Mouse (Mus musculus) cerebellum, adult 9-10 months (tissue): ENCODE data around the gene Syne4.

Source experiments
- DNase-seq: peaks from one replicate; pipeline ENCODE4 v3.0.0; 2022

The Syne4 gene

GRCm38 (mm10) chr7:30332622-30333259 is 18.1 kb downstream of the Syne4 start:
- DNase-seq: peak; percentile 55

- peak; percentile 92 for DNase-seq
Measured at GRCm38 (mm10) chr7:30333436-30333835, 18.8 kb downstream of the Syne4 start.

DNA sequence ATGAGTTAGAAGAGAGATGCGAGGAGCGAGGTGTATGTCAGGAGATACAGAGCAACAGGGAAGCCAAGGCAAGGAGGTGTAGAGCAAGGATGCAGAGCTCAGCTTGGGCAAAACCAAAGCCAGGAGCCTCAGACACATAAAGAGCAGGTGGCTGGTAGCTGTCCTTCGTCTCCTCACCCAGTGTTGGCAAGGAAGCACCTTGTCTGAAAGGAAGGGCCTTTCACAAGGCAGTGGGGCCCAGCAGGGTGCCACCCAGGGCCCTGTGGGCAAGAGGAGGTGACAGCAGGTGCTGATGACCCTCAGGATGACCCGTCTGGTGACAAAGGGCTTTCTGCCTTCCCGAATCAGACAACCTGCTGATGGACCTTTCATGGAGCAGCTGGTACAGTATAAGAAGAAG is 20.0 kb downstream of the Syne4 start:
- DNase-seq: peak; percentile 63

DNA sequence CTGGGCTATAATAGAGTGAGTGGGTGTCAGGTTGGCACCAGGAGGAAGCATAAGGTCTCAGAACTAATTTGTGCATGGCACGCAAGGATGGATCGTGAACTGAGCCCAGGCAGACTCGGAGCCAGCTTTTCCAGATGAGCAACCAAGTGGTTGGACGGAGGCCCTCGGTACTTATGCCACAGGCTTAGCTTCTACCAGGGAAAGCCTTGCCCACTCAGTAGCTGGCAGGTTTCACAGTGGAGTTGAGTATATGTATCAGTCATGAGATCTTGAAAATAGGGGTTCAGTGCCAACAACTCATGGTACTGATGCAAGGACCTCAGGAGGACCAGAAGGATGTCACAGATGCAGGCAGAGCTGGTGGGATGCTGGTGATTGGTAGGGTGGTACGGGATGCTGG is 21.1 kb downstream of the Syne4 start:
- DNase-seq: peak; percentile 65

GRCm38 (mm10) chr7:30336384-30336783 is 21.8 kb downstream of the Syne4 start:
- DNase-seq: peak; percentile 96

- peak; percentile 83 for DNase-seq
Measured at GRCm38 (mm10) chr7:30339432-30340109, 25.0 kb downstream of the Syne4 start.

DNA sequence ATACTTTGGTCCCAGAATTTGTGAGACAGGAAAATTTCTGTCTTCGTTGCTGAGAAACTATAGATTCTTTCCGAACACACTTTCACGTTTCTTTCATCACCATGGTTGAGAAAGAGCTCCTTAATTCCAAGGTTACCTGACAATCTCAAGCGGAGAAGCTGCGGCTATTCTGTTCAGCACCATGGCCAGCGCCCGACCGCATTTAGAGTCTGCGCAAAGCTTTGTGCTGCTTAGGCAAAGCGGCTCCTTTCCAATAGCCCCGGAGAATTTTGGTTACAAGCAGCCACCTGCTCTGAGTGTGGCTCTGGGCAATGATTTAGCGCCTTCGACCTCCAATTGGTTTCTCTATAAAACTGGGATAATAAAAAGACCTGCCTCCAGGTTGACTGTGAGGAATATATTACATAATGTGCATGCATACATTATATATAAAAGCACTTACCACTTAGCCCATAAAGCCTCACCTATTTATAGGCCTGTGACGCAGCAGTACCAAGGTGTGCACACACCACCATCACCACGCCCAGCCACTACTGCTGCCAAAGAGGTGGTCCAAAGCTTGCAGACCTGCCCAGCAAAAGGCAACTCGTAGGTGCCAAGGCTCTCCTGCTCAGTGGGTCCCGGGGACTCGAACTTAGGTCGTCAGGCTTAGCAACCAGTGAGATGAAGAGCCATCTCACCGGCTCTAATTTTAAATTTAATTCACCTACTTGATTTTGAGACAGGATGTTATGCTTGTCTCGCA is 32.2 kb downstream of the Syne4 start:
- no peak for DNase-seq

DNA sequence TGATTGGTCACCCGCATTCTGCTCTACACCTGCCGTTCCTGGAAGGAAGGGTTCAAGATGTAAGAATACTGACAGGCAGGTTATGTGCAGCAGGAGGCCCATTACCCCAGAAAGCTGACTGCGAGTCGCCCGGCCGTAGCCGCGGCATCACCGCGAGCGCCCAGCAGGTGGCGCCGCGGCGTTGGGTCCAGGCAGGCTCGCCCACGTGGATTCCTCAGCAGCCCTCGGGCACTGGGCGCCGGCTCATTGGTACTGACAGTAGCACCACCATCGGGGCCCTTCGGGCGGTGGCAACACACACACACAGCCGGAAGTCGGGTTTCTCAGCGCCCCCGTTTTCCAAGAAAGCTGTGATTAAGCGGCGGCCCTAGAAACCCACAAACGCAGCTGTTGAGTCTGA is 33.2 kb downstream of the Syne4 start:
- DNase-seq: peak; percentile 87

DNA sequence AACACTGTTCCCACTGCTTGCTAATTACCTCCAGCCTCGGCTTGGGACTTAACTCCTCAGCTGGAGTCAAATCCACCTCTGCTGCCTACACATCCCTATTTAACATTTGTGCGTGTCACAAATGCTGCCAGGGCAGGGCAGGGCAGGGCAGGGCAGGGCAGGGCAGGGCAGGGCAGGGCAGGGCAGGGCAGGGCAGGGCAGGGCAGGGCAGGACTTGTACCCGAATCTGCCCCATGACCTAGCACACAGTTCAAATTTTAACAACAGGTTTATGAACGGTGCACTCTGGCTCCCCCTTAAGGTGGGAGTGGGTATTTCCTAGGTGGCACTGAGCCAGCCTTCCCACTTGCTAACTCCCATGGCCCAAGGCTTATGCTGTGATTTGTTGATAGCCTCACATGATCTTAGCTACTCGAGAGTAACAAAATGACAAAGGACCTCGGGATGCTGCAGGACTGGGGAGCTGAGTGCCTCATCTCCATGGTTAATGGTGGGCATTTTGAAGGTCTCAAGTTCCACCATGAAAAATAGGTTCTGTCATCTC is 38.7 kb downstream of the Syne4 start:
- DNase-seq: peak; percentile 86

GRCm38 (mm10) chr7:30354059-30354458 is 39.5 kb downstream of the Syne4 start:
- DNase-seq: no peak

DNA sequence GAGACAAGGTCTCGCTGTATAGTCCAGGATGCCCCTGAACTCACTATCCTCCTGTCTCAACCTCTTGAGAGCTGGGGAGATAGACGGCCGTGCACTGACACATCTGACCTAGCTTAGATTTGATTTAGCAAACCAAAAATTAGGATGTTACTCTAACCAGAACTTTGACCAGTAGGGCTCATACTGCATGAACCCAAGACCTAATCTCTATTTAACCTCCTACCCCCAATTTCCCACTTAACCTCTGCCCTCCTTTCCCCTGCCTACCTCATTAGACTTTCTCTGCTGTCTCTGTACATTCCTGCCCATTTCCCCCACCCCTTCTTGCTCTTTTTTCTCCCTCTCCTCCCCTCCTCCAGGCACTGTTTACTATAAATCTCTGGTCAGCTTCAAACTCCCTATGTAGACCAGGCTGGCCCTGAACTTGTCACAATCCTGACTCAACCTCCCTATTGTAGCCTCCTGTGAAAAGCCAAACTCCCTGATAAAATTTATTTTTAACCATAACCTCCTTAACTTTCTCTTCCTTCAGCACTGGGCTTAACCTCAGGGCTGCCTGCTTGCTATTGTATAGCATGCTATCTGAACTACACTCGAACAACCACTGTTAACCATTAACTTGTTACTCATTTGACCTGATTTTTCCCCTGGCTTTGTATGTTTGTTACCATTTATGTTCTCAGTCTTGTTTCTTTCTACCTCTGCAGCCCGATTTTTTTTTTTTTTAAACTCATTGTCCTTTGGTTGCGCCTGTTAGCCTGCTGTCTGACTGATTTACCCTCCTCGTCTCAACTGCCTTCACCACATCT is 44.0 kb downstream of the Syne4 start:
- DNase-seq: no peak

DNA sequence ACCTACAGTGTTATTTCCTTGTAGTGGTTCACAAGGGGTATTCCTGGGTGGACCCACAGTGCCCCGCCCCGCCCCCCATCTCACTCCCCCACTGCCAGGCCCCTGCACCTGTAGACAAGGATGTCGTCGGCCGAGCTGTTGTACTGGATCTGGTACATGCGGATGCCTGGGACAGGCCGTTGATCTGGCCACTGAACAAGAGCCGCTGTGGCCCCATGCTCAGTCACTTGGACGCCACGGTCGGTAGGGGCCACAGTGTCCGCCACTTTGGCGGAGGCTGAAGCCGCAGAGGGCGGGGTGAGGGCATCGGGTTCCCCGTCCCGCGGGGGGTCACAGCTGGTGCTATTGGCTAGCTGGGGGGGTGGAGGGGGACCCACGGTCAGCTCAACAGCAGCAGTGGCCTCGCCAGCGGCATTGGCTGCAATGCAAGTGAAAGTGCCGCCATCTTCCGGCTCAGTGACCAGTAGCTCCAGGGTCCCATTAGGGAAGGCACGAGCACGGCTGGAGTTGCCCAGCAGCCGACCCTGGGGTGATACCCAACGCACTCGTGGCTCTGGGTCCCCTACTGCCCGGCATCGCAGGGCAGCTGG is 44.8 kb downstream of the Syne4 start:
- DNase-seq: peak; percentile 35

- no peak for DNase-seq
Measured at GRCm38 (mm10) chr7:30360028-30360427, 45.4 kb downstream of the Syne4 start.

DNA sequence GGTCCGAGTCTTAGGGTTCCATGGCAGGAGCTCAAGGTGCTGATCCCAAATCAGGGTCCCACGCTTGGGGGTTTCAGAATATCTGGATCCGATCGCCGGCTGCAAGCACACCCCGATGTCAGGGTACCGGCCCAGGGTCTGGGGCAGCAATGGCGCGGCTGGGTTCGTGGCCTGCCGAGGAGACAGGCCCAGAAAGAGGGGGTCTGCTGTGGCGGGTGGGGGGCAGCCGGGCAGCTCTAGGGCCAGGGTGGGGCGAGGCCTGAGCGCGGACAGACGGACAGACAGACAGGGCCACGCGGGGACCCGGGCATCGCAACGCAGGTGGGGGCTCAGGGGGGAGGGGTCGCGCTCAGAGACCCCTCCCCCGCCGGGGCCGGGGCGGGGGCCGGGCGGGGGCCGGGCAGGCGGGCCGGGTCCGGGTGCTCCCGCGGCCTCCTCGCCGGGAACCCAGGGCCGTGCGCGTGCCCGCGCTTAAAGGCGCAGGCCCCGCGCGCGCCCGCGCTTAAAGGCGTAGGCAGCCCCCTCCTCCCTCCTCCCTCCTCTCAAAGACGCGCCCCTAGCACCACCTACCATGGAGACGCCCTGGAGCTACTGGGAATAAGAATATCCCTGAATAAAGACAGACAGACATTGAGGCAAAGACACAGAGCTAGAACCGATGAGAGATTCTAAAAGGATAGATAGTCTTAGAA is 48.2 kb downstream of the Syne4 start, which contains the start of gene Lrfn3:
TSS of gene Lrfn3 (minus strand) at position 121 of the 692 bp plus-strand sequence.
- DNase-seq: peak; percentile 82

- DNase-seq: no peak
Measured at GRCm38 (mm10) chr7:30363344-30363738, 48.7 kb downstream of the Syne4 start.

DNA sequence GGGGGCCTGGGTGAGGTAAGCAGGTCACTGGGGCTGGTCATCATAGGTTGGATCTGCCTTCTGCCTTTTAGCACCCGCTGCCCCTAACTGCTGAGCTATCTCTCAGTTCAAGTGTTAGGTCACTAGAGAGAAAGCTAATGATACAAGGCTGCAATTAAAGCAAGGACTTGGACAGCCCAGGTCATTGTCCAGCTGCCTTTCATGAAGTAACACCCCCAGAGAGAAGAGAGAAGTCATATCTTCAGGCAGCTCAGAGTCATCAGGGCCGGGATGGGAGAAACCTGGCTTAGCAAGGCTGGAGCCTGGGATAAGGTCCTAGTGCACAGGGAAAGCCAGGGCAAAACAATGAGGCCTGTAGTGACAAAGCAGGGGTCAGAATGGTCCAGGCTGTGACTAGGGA is 52.9 kb downstream of the Syne4 start:
- DNase-seq: no peak
